Mouse (Mus musculus): ENCODE measurements around the gene Serpinb9d.

- TF ChIP-seq HCFC1 (IDR thresholded peaks at IDR 0.05; ENCODE audit: borderline replicate concordance, insufficient read depth, low read length), result no peak
- TF ChIP-seq CHD2 (IDR thresholded peaks at IDR 0.05; ENCODE audit: low read depth, low read length), result no peak
- TF ChIP-seq ZNF384 (IDR thresholded peaks at IDR 0.05; ENCODE audit: low read depth, low read length), result no peak
- no peak for TF ChIP-seq MAFK (IDR thresholded peaks at IDR 0.05; ENCODE audit: insufficient read depth, low read depth, low read length)
Measured at GRCm38 (mm10) chr13:33192659-33193058, at the start of gene Serpinb9d.

Measured in ES-E14 (cell line).